Mouse (Mus musculus): ENCODE results near the gene Capn13.

GRCm38 (mm10) chr17:73432564-73433006 lies 31.9 kb upstream of the Capn13 start:
- TF ChIP-seq GATA1 (IDR thresholded peaks at IDR 0.05; ENCODE audit: low read length) (no peak), TAL1 (IDR thresholded peaks at IDR 0.05; ENCODE audit: low read length) (no peak)

Measured in erythroblast, embryonic 14.5 days (primary cell).